Mouse (Mus musculus): Measurements from ENCODE around the gene Kcnh2. TPM values are rescaled to one million over a fixed set of nuclear protein-coding genes. Genes with fewer than 3 reads are reported as not detected.

Kcnh2 gene
- polyA plus RNA-seq, 1 experiment: 23.6 TPM

DNA sequence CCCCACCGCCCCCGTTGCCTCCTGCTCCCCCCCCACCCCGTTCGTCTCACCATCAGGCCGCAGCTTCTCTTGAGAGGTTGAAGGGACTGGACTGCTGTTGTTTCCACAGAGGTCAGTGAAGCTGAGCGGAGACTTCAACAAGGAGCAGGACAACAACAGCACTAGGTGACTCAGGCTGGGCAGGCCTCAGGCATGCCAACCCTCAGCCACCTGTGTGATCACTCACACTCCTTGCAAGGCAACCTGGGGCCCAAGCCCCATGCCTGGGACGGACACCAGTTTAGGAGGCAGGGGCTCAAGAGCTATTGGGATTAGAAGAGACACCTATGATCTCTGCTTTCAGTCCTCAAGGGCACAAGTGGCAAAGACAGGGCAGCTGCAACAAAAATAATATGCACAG is 40.5 kb upstream of the Kcnh2 start, which contains the start of gene Atg9b:
Gene Atg9b (minus strand): TSS at position 280 of the 400 bp plus-strand sequence.
- Histone ChIP-seq H3K4me1 (ENCODE audit: control insufficient read depth, insufficient read depth, low read length) (peaks cover 28% of the 10 kb centered on the region), H3K4me3 (ENCODE audit: control insufficient read depth, low read depth, low read length) (no peak within 1 kb of the TSS), H3K27ac (ENCODE audit: control insufficient read depth, insufficient read depth, low read depth, low read length) (no peak within 1 kb of the TSS), H3K27me3 (ENCODE audit: control insufficient read depth, insufficient read depth, low read length) (no peaks in the 10 kb centered on the region), H3K36me3 (ENCODE audit: control insufficient read depth, insufficient read depth, low read length) (no peaks in the 10 kb centered on the region)
- TF ChIP-seq POLR2A (IDR thresholded peaks at IDR 0.05; ENCODE audit: control insufficient read depth, low read depth, low read length) (no peak), CTCF (IDR thresholded peaks at IDR 0.05; ENCODE audit: control insufficient read depth, insufficient read depth, insufficient replicate concordance, low read depth, low read length) (no peak)

DNA sequence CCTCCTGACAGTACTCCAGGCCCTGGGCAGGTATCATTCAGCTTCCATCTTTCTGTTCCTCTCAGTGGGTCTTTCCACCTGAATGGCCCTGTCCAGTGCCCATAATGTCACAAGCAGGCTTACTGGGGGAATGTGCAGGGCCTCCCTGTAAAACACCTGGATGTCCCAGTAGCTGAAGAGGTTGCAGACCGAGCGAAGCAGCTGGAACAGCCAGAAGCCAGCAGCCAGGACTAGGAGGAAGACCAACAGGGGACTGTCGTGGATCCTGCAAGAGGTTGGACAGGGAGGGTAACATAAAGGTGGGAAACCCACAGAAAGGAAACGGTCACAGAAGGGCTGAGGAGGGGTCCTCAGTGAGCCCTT is 38.2 kb upstream of the Kcnh2 start:
- Histone ChIP-seq H3K27ac (ENCODE audit: control insufficient read depth, insufficient read depth, low read depth, low read length) (no peak overlapping the region), H3K27me3 (ENCODE audit: control insufficient read depth, insufficient read depth, low read length) (no peaks in the 10 kb centered on the region), H3K4me1 (ENCODE audit: control insufficient read depth, insufficient read depth, low read length) (peaks cover 28% of the 10 kb centered on the region), H3K4me3 (ENCODE audit: control insufficient read depth, low read depth, low read length) (no peak overlapping the region), H3K36me3 (ENCODE audit: control insufficient read depth, insufficient read depth, low read length) (no peaks in the 10 kb centered on the region)
- TF ChIP-seq CTCF (IDR thresholded peaks at IDR 0.05; ENCODE audit: control insufficient read depth, insufficient read depth, insufficient replicate concordance, low read depth, low read length): no peak
- TF ChIP-seq POLR2A (IDR thresholded peaks at IDR 0.05; ENCODE audit: control insufficient read depth, low read depth, low read length): no peak

DNA sequence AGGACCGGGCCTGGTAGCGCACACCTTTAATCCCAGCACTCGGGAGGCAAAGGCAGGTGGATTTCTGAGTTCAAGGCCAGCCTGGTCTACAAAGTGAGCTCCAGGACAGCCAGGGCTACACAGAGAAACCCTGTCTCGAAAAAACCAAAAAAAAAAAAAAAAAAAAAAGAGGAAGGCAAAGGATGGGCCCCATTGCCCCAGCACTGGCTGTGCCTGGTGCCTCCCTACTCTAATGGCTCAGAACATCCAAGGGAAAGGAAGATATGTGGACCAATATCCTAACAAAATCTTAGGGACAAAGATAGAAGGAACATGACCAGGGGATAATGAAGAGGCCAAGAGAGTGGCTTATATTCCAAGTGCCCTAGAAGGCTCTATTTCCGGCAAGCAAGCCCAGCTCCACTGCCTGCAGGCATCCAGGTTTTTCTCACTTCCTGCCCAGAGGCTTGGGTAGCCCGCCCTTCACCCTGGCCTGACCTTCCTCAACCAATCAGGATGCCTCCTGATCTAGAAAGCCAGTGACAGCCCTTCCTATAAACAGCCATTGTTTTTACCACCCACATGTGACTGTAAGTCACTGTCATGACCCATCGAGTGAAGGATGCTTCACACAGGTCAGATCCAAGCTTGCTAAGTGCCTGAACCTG is 37.7 kb upstream of the Kcnh2 start:
- Histone ChIP-seq H3K27me3 (ENCODE audit: control insufficient read depth, insufficient read depth, low read length) (no peaks in the 10 kb centered on the region), H3K4me1 (ENCODE audit: control insufficient read depth, insufficient read depth, low read length) (peaks cover 27% of the 10 kb centered on the region), H3K27ac (ENCODE audit: control insufficient read depth, insufficient read depth, low read depth, low read length) (no peak overlapping the region), H3K36me3 (ENCODE audit: control insufficient read depth, insufficient read depth, low read length) (no peaks in the 10 kb centered on the region), H3K4me3 (ENCODE audit: control insufficient read depth, low read depth, low read length) (no peak overlapping the region)
- TF ChIP-seq CTCF (IDR thresholded peaks at IDR 0.05; ENCODE audit: control insufficient read depth, insufficient read depth, insufficient replicate concordance, low read depth, low read length) (no peak), POLR2A (IDR thresholded peaks at IDR 0.05; ENCODE audit: control insufficient read depth, low read depth, low read length) (no peak)

DNA sequence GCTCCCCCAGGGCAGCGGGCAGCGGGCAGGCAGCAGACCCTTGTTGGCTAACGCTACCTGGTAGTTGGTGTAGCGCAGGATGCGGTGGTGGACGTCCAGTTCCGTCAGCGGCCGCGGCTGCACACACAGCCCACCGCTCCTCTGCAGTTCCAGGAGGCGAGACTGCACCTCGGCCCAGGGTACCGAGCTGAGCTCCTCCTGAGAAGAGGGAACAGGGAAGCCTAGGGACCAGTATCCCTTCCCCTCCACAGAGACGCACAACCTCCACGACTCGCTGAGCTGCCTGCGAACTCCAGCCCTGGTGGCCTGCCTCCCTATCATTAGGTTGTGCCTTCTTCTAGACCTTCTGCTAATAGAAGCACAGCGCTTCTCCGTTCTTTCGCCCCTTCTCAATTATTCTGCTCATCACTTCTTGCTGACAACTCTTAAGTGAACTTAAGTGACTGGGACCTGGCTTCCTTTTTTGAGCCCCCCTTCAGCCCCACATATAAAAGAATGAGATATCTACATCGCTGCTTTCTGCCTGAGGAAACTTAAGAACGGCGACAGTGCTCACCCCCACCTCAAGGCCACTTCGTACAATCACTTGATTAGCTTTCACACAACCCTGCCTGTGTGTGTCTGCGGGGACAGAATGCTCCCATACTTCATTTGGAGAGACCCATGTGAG is 37.0 kb upstream of the Kcnh2 start:
- Histone ChIP-seq H3K36me3 (ENCODE audit: control insufficient read depth, insufficient read depth, low read length) (no peaks in the 10 kb centered on the region), H3K27me3 (ENCODE audit: control insufficient read depth, insufficient read depth, low read length) (no peaks in the 10 kb centered on the region), H3K27ac (ENCODE audit: control insufficient read depth, insufficient read depth, low read depth, low read length) (no peak overlapping the region), H3K4me1 (ENCODE audit: control insufficient read depth, insufficient read depth, low read length) (peaks cover 20% of the 10 kb centered on the region), H3K4me3 (ENCODE audit: control insufficient read depth, low read depth, low read length) (peak overlapping the region; percentile 59)
- no peak for TF ChIP-seq CTCF (IDR thresholded peaks at IDR 0.05; ENCODE audit: control insufficient read depth, insufficient read depth, insufficient replicate concordance, low read depth, low read length)
- no peak for TF ChIP-seq POLR2A (IDR thresholded peaks at IDR 0.05; ENCODE audit: control insufficient read depth, low read depth, low read length)

DNA sequence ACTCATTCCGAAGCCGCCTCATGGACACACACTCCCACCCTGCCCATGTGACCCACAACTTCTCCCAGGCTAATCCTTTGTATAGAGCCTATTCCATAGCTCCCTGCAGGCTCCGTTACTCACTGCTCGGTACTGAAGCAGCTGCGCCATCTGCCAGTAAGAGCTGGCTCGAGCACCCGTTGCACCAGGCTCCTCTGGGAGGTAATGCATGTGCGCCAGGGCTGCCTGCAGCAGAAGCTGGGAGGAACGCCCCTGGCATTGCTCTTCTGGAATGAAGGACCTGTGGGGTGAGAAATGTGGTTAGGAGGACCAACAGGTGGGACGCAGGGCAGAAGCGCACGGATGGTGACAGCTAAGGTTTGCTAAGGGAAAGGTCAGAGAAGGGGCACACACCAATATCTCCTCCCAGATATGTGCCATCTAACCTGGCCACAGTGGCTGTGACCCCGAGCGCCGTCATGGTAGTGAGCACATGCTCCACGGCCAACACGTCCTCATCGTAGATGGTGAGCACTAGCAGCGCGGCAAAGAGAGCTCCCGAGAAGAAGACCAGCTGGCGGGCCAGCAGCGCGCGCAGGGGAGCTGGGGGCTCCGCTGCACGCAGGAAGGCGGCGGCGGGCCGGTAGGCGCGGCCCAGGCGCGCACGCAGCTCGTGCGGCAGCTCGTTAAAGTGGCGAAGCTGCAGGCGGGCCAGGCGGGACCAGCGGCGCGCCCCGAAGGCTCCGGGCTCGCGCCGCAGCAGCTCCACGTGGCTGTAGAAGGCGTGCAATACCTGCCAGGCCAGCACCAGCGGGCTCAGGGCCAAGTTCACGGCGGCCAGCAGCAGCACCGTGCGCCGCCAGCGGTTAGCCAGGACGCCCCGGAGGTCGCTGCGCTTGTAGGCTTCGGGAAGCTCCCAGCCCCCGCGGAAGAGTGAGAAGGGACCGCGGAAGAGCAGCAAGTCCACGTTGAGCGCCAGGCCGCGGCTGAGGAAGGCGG is 36.1 kb upstream of the Kcnh2 start:
- H3K27ac ChIP-seq (ENCODE audit: control insufficient read depth, insufficient read depth, low read depth, low read length): no peak overlapping the region
- peak overlapping the region; percentile 59 for H3K4me3 ChIP-seq (ENCODE audit: control insufficient read depth, low read depth, low read length)
- TF ChIP-seq POLR2A (IDR thresholded peaks at IDR 0.05; ENCODE audit: control insufficient read depth, low read depth, low read length) (no peak), CTCF (IDR thresholded peaks at IDR 0.05; ENCODE audit: control insufficient read depth, insufficient read depth, insufficient replicate concordance, low read depth, low read length) (no peak)
- peaks cover 25% of the 10 kb centered on the region for H3K4me1 ChIP-seq (ENCODE audit: control insufficient read depth, insufficient read depth, low read length)
- no peaks in the 10 kb centered on the region for H3K27me3 ChIP-seq (ENCODE audit: control insufficient read depth, insufficient read depth, low read length)
- no peaks in the 10 kb centered on the region for H3K36me3 ChIP-seq (ENCODE audit: control insufficient read depth, insufficient read depth, low read length)

DNA sequence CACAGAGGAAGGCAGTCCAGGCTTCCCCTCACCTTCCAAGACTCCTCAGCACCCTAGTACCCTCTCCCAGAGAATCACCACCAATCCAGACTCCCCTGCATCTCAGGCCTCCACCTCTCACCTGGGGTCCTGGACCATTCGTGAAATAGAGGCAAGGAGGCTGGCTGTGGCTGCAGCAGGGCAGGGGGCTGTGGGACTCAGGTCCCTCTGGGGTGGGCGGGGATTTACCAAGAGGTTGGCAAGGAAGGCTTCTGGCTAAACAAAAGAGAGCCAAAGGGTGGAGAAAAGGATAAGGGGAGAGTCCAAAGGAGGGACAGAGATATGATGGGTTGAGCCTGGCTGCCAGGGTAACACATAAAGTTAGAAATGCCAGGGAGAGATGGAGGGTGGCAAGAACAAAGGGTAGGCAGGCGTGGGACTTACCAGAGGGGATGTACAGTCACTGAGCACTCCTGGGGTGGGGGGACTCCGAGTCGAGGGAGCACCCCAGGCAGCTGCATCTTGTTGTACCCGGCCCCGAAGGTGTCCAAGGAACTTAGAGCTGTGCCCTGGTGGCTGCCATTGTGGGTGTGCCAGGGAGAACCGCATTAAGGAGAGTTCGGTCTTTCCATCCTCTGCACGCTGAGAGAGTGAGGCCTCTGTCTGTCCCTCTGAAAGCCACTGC is 34.6 kb upstream of the Kcnh2 start:
- no peak overlapping the region for H3K27ac ChIP-seq (ENCODE audit: control insufficient read depth, insufficient read depth, low read depth, low read length)
- H3K36me3 ChIP-seq (ENCODE audit: control insufficient read depth, insufficient read depth, low read length): no peaks in the 10 kb centered on the region
- TF ChIP-seq POLR2A (IDR thresholded peaks at IDR 0.05; ENCODE audit: control insufficient read depth, low read depth, low read length) (no peak), CTCF (IDR thresholded peaks at IDR 0.05; ENCODE audit: control insufficient read depth, insufficient read depth, insufficient replicate concordance, low read depth, low read length) (no peak)
- no peaks in the 10 kb centered on the region for H3K27me3 ChIP-seq (ENCODE audit: control insufficient read depth, insufficient read depth, low read length)
- no peak overlapping the region for H3K4me3 ChIP-seq (ENCODE audit: control insufficient read depth, low read depth, low read length)
- peaks cover 25% of the 10 kb centered on the region for H3K4me1 ChIP-seq (ENCODE audit: control insufficient read depth, insufficient read depth, low read length)

Measured in testis, adult 2 months (tissue).